Mouse (Mus musculus): Measurements from ENCODE around the gene Ptcd3.
"Not testable (repeated sequence)": the region's sequence is repeated elsewhere in the genome, so short reads cannot be mapped to it uniquely, and the experiment has no call there.

Ptcd3 gene

GRCm38 (mm10) chr6:71871396-71871795, 37.2 kb downstream of the Ptcd3 start:
- no peak for DNase-seq (ENCODE audit: low read depth, low spot score)

GRCm38 (mm10) chr6:71868809-71869208, 39.7 kb downstream of the Ptcd3 start:
- peak; percentile 20 for DNase-seq (ENCODE audit: low read depth, low spot score)

- DNase-seq (ENCODE audit: low read depth, low spot score) = peak; percentile 13
These were observed 40.8 kb downstream of the Ptcd3 start for GRCm38 (mm10) chr6:71867751-71868150.

- not testable (repeated sequence) for DNase-seq (ENCODE audit: low read depth, low spot score)
These were observed 61.6 kb downstream of the Ptcd3 start for GRCm38 (mm10) chr6:71846906-71847305.

GRCm38 (mm10) chr6:71840597-71841290, 67.8 kb downstream of the Ptcd3 start:
- no peak for DNase-seq (ENCODE audit: low read depth, low spot score)

GRCm38 (mm10) chr6:71839815-71840214, 68.7 kb downstream of the Ptcd3 start:
- DNase-seq (ENCODE audit: low read depth, low spot score) = no peak

GRCm38 (mm10) chr6:71836811-71837210, 71.7 kb downstream of the Ptcd3 start:
- no peak for DNase-seq (ENCODE audit: low read depth, low spot score)

GRCm38 (mm10) chr6:71831581-71831960, 77.0 kb downstream of the Ptcd3 start:
- peak; percentile 99 for DNase-seq (ENCODE audit: low read depth, low spot score)

- peak; percentile 99 for DNase-seq (ENCODE audit: low read depth, low spot score)
These were observed 77.6 kb downstream of the Ptcd3 start, which contains the start of gene Immt for GRCm38 (mm10) chr6:71830690-71831580. Gene Immt (plus strand): TSS chr6:71831331.

All from brain, adult 2 months (tissue).